ENCODE assay signal across 9 mouse cellular contexts in the genomic region with DNA sequence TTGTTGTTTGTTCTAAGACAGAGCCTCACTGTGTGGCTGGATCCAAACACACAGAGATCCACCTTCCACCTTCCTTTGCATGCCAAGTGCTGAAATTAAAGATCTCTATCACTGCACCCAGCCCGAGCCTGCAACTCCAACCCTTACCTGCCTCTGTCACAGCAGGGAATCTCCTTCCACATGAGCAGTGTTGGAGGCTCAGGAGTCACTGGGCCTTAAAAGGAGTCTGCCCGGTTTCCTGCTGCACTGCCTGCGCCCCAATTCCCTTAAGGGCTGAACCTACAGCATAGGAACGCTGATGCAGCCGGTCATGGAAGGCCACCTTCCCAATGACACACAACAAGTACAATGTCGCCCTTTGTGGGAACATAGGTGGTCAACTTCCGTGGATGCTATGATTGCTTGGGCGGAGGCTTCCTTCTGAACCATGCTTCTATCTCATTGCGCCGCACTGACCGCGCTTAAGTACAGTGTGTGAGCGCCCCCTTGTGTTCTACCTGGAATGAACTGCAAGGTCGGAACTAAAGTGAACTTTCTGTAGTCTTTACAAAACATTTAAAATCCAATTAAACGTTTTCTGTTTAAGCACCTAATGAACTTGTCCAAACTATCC. TPM values are rescaled to one million over a fixed set of nuclear protein-coding genes. Genes with fewer than 3 reads are reported as not detected.
DNase-seq lines count a peak whose midpoint lies in the region; ATAC-seq and TF ChIP-seq lines count a peak whose summit lies in the region.
"Had no signal": no experiment of that assay in that cellular context is flagged by ENCODE, and none has a peak within 500 bp of the region (broad histone marks: within the 10 kb centered on the region; RNA-seq: fewer than 3 reads in every experiment).

No protein-coding gene starts in this region.

- intact Hi-C loops in heart, postnatal 14 days (cut with DNase I) = loop anchor here (2.0 to 5.0 kb wide), 2 partner anchors 265 to 601 kb away; no protein-coding TSS in a partner anchor

- H3K27ac ChIP-seq in forebrain, embryonic 12.5 days = no peak overlapping the region
- H3K27ac ChIP-seq in olfactory bulb, adult 2 months (ENCODE audit: insufficient read depth, low read depth, low read length) = no peak overlapping the region
- H3K27ac ChIP-seq: liver, embryonic 15.5 days had no signal

- TF ChIP-seq POLR2A in lung, adult 2 months (IDR thresholded peaks at IDR 0.05; ENCODE audit: borderline replicate concordance, extremely low read depth, low read depth, low read length) = no peak
- no peak for TF ChIP-seq POLR2A in olfactory bulb, adult 2 months (IDR thresholded peaks at IDR 0.05; ENCODE audit: insufficient read depth, low read depth, low read length)

- no peaks in the 10 kb centered on the region for H3K9me3 ChIP-seq in forebrain, embryonic 12.5 days
- H3K9me3 ChIP-seq: liver, embryonic 15.5 days had no signal

- TF ChIP-seq CTCF in lung, adult 2 months (IDR thresholded peaks at IDR 0.05; ENCODE audit: insufficient read depth, low read length) = peak; percentile 78
- peak; percentile 44; the same call in 1 of the 2 replicates for TF ChIP-seq CTCF in olfactory bulb, adult 2 months (IDR thresholded peaks at IDR 0.05; ENCODE audit: insufficient read depth, low read depth, low read length)

- peaks cover 6% of the 10 kb centered on the region; the same call in 1 of the 2 replicates for H3K4me1 ChIP-seq in forebrain, embryonic 12.5 days
- 0 out of 2 replicates have a peak, but pooled peaks cover 2% of the 10 kb centered on the region for H3K4me1 ChIP-seq in lung, adult 2 months (ENCODE audit: control insufficient read depth, insufficient read depth, low read length)
- H3K4me1 ChIP-seq in olfactory bulb, adult 2 months (ENCODE audit: control insufficient read depth, insufficient read depth, low read length) = peaks cover 2% of the 10 kb centered on the region; the same call in 1 of the 2 replicates
- H3K4me1 ChIP-seq: liver, embryonic 15.5 days had no signal

- H3K4me2 ChIP-seq in forebrain, embryonic 12.5 days = peak overlapping the region; percentile 43
- H3K4me2 ChIP-seq: liver, embryonic 15.5 days had no signal

- H3K4me3 ChIP-seq in forebrain, embryonic 12.5 days (replicated peaks) = no peak overlapping the region; the same call in 1 of the 2 replicates
- H3K4me3 ChIP-seq in lung, adult 2 months (replicated peaks; ENCODE audit: extremely low read depth, low read depth, low read length) = no peak overlapping the region
- H3K4me3 ChIP-seq in olfactory bulb, adult 2 months (ENCODE audit: insufficient read depth, low read depth, low read length) = peak overlapping the region; percentile 20
- H3K4me3 ChIP-seq: liver, embryonic 15.5 days had no signal

- H3K27me3 ChIP-seq in forebrain, embryonic 12.5 days = peaks cover 7% of the 10 kb centered on the region; the same call in 1 of the 2 replicates

- peak overlapping the region; percentile 33; the same call in 1 of the 2 replicates for H3K9ac ChIP-seq in forebrain, embryonic 12.5 days
- H3K9ac ChIP-seq: liver, embryonic 15.5 days had no signal

- no peaks in the 10 kb centered on the region for H3K36me3 ChIP-seq in forebrain, embryonic 12.5 days (replicated peaks)
- H3K36me3 ChIP-seq: liver, embryonic 15.5 days had no signal

- DNase-seq in ES-CJ7 (ENCODE audit: low read depth, low spot score) = peak; percentile 90
- peak; percentile 66 for DNase-seq in c-Kit-positive CD71-positive TER-119-positive erythroid progenitor cells, embryonic 14.5 days (ENCODE audit: low spot score)
- peak; percentile 76 to 89 for DNase-seq in heart, postnatal 14 days
- DNase-seq in kidney, postnatal 4 days = peak; percentile 86 to 88
- peak; percentile 71 for DNase-seq in lung, adult 2 months
- DNase-seq in thymus, adult 18-20 months = peak; percentile 25 to 27

- ATAC-seq in forebrain, embryonic 12.5 days (ENCODE audit: low FRiP score) = peak; percentile 37; the same call in 1 of the 2 replicates

- 6% methylated on average over 15 of the region's 15 CpGs for WGBS in forebrain, embryonic 12.5 days
- 12% methylated on average over 15 of the region's 15 CpGs for WGBS in lung, adult 2 months
- 10% methylated on average over 15 of the region's 15 CpGs for WGBS in olfactory bulb, adult 2 months

RNA-seq across cellular contexts. Expression of gene St14, which starts 49.5 kb away (rescaled TPM):
- polyA plus RNA-seq in forebrain, embryonic 12.5 days (2016; fragmentation: Nextera tagmentation; extraction: Ambion mirVana) = 2.1 and 2.5 TPM in 2 replicates
- total RNA-seq in heart, postnatal 14 days (2021) = under 1 TPM; 0.34 to 0.36 TPM
- 42.5 and 47.2 TPM in 2 replicates for polyA plus RNA-seq in lung, adult 2 months (2012; rRNA removed)
- polyA plus RNA-seq in olfactory bulb, adult 2 months (2012; ENCODE audit: insufficient read depth, insufficient read length, low replicate concordance, missing spikeins) = not detected in 2 replicates

RNA-seq across cellular contexts. Expression of gene Zbtb44, which starts 51.7 kb away (rescaled TPM):
- polyA plus RNA-seq in forebrain, embryonic 12.5 days (2016; fragmentation: Nextera tagmentation; extraction: Ambion mirVana) = 6.0 and 6.1 TPM in 2 replicates
- total RNA-seq in heart, postnatal 14 days (2021) = 10 to 100 TPM; 29.8 to 33.8 TPM
- 5.9 and 8.2 TPM in 2 replicates for polyA plus RNA-seq in lung, adult 2 months (2012; rRNA removed)
- not detected in 2 replicates for polyA plus RNA-seq in olfactory bulb, adult 2 months (2012; ENCODE audit: insufficient read depth, insufficient read length, low replicate concordance, missing spikeins)

Comparison
In these comparisons a context has a peak if more than half of its experiments do, and no peak if none do; other contexts are left out.
1. DNase-seq: peak in every context shown above with its lines; median percentile 90 in ES-CJ7; 87 in kidney, postnatal 4 days; 82 in heart, postnatal 14 days; 71 in lung, adult 2 months; 66 in c-Kit-positive CD71-positive TER-119-positive erythroid progenitor cells, embryonic 14.5 days; 26 in thymus, adult 18-20 months.
2. RNA of gene St14, which starts 49.5 kb away (polyA plus RNA-seq): 42.5 to 47.2 TPM in lung, adult 2 months; 2.1 to 2.5 TPM in forebrain, embryonic 12.5 days and not detected in olfactory bulb, adult 2 months; every median in the first group is over 10 times any median in the second.